Mouse (Mus musculus) left cerebral cortex, postnatal 14 days (tissue): Measurements from ENCODE around the gene Irf6. TPM values are rescaled to one million over a fixed set of nuclear protein-coding genes. Genes with fewer than 3 reads are reported as not detected.

Experiments
- total RNA-seq, 2 experiments: library from RNA; stranded (reverse); gene quantifications; 2 replicates each; pipeline ENCODE4 v1.2.3; 2021

The Irf6 gene
- total RNA-seq, 2 experiments from 2014 or later, result 2.4 TPM

Other genes with a start within 250 kb of the Irf6 start
- 10 to 100 TPM; 20.8 to 21.2 TPM for gene Syt14, start 117.3 kb upstream of the Irf6 start, total RNA-seq
- 10 to 100 TPM; 19.5 to 22.3 TPM for gene Diexf, start 22.8 kb upstream of the Irf6 start, total RNA-seq
- gene A130010J15Rik, start 14.9 kb downstream of the Irf6 start, total RNA-seq, result 1 to 10 TPM; 3.4 to 3.7 TPM
- gene Traf3ip3, start 48.6 kb downstream of the Irf6 start, total RNA-seq, result 1 to 10 TPM; 1.6 to 3.1 TPM
- 1 to 10 TPM; 1.6 to 3.0 TPM for gene Lamb3, start 54.6 kb downstream of the Irf6 start, total RNA-seq
- gene Hsd11b1, start 111.0 kb downstream of the Irf6 start, total RNA-seq, result 10 to 100 TPM; 24.2 to 31.1 TPM
- 1 to 10 TPM; 4.9 to 6.5 TPM for gene G0s2, start 120.1 kb downstream of the Irf6 start, total RNA-seq
- 10 to 100 TPM; 42.8 to 43.6 TPM for gene Camk1g, start 217.2 kb downstream of the Irf6 start, total RNA-seq